Mouse (Mus musculus): Measurements from ENCODE around the gene Nol4l.
A peak's percentile ranks its signal among the peaks of the same experiment; 100 is the strongest.
"Not testable (repeated sequence)": the region's sequence is repeated elsewhere in the genome, so short reads cannot be mapped to it uniquely, and the experiment has no call there.

Gene Nol4l

GRCm38 (mm10) chr2:153399166-153399565, 130.6 kb downstream of the Nol4l start:
- peak; percentile 82 for DNase-seq

GRCm38 (mm10) chr2:153397790-153398515, 131.8 kb downstream of the Nol4l start:
- DNase-seq = peak; percentile 60

GRCm38 (mm10) chr2:153393045-153393444, 136.7 kb downstream of the Nol4l start:
- peak; percentile 91 for DNase-seq

GRCm38 (mm10) chr2:153389831-153390230, 139.9 kb downstream of the Nol4l start:
- DNase-seq = no peak

- DNase-seq = no peak
Measured at GRCm38 (mm10) chr2:153380479-153380878, 149.3 kb downstream of the Nol4l start.

- no peak for DNase-seq
Measured at GRCm38 (mm10) chr2:153375380-153375779, 154.4 kb downstream of the Nol4l start.

- no peak for DNase-seq
Measured at GRCm38 (mm10) chr2:153370871-153371270, 158.9 kb downstream of the Nol4l start.

- not testable (repeated sequence) for DNase-seq
Measured at GRCm38 (mm10) chr2:153364531-153364930, 165.2 kb downstream of the Nol4l start.

GRCm38 (mm10) chr2:153361101-153361710, 168.6 kb downstream of the Nol4l start:
- DNase-seq = no peak
